Mouse (Mus musculus): Measurements from ENCODE around the gene Hist1h4f. TPM values are rescaled to one million over a fixed set of nuclear protein-coding genes. Genes with fewer than 3 reads are reported as not detected.

The Hist1h4f gene
- 6.2 and 12.0 TPM in 2 replicates for polyA plus RNA-seq (2012; rRNA removed; ENCODE audit: low replicate concordance)

GRCm38 (mm10) chr13:23551146-23551834 lies at the start of gene Hist1h4f:
Gene Hist1h4f, minus strand, starts transcription at chr13:23551648.

DNA sequence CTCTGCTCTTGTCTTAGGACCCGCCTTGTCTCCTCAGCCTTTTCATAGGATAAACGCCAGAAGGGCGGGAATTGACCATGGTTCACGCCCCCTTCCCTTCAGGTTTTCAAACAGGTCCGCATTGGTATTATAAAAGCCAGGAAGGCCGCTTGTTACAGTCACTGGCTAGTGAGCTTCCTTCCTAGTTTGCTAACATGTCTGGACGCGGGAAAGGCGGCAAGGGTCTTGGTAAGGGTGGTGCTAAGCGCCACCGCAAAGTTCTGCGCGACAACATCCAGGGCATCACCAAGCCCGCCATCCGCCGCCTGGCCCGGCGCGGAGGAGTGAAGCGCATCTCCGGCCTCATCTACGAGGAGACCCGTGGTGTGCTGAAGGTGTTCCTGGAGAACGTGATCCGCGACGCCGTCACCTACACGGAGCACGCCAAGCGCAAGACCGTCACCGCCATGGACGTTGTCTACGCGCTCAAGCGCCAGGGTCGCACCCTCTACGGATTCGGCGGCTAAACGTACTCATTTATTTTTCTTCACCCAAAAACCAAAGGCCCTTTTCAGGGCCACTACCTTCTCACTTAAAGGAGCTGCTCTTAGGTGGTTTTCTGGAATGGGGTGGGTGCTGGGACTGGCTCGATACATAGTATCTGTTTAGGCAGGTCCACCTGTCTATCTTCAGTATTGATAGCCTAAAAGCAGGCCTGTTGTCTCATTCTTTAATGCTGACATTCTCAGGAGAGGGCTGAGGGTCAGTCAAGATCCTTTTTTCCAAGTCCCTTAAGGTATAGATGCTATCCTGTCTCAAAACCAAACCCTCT lies 30.2 kb upstream of the Hist1h4f start, which contains the start of gene Hist1h4d:
Gene Hist1h4d, plus strand, starts transcription at position 191 of the 811 bp plus-strand sequence.

DNA sequence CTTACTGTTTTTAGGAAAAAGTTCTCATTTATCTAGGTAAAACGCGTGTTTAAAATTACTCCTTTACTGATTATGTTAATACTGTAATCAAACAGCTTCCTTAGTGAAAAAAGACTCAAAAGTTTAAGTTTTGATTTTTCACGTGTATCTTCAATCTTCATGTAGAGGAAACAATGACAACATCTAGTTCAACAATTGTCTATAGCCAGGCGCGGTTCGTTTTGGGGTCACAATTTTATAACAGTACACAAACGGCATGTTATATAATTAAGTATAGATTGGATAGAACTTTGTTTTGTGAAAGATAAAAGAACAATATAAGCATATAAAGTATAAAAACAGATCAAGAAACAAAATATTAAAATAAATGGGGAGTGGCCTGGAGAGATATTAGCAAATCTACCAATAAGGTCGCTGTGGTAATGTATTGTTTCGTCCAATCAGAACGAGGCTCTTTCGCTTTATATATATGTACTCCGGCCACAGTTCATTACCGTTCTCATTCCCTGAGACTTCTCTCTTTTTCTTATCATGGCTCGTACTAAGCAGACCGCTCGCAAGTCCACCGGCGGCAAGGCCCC lies 23.9 kb upstream of the Hist1h4f start, which contains the start of gene Hist1h3d:
Gene Hist1h3d, plus strand, starts transcription at position 493 of the 581 bp plus-strand sequence.

DNA sequence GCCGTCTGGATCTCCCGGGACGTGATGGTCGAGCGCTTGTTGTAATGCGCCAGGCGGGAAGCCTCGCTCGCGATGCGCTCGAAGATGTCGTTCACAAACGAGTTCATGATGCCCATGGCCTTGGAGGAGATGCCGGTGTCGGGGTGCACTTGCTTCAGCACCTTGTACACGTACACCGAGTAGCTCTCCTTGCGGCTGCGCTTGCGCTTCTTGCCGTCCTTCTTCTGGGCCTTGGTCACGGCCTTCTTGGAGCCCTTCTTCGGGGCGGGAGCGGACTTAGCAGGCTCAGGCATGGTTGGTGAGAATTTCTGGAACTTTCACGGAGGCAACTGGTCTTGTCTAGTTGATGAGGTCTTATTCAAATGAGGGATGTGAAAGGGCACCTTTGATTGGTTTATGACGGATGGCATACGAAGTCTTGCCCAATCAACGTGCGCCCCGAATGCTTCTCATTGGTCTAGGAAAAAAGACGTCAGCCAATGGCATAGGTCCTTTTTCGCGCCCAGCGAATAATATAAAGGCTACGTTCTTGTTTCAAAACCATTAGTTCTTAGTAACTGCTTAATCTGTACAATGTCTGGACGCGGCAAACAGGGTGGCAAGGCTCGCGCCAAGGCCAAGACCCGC lies 22.6 kb upstream of the Hist1h4f start, which contains the start of the genes Hist1h2bf and Hist1h2ad:
Gene Hist1h2bf, minus strand, starts transcription at position 299 of the 627 bp plus-strand sequence.
Gene Hist1h2ad, plus strand, starts transcription at position 484 of the 627 bp plus-strand sequence.

GRCm38 (mm10) chr13:23571022-23571503 lies 19.6 kb upstream of the Hist1h4f start, which contains the start of the genes Hist1h2ae and Hist1h2bg:
Gene Hist1h2ae, minus strand, starts transcription at chr13:23571220.
Gene Hist1h2bg, plus strand, starts transcription at chr13:23571396.

DNA sequence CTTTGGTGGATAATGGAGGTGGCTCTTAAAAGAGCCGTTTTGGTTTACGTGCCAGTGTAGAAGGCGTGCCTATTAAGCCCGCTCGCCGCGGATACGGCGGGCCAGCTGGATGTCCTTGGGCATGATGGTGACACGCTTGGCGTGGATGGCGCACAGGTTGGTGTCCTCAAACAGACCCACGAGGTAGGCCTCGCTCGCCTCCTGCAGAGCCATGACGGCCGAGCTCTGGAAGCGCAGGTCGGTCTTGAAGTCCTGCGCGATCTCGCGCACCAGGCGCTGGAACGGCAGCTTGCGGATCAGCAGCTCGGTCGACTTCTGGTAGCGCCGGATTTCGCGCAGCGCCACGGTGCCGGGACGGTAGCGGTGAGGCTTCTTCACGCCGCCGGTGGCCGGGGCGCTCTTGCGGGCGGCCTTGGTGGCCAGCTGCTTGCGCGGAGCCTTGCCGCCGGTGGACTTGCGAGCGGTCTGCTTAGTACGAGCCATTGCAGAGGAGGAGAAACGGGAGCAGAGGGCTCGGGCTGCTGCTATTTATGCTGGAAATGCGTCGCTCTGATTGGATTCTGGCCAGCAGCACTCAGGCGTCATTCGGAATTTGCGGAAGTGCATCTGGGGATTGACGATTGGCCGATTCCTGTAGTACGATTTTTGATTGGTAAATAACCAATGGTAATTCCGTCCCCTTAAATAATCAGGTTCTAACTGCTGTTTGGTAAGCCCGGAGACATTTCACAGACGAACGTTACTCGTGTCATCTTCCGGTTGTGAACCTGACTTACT lies 10.6 kb upstream of the Hist1h4f start, which contains the start of gene Hist1h3e:
Gene Hist1h3e, minus strand, starts transcription at position 487 of the 777 bp plus-strand sequence.

DNA sequence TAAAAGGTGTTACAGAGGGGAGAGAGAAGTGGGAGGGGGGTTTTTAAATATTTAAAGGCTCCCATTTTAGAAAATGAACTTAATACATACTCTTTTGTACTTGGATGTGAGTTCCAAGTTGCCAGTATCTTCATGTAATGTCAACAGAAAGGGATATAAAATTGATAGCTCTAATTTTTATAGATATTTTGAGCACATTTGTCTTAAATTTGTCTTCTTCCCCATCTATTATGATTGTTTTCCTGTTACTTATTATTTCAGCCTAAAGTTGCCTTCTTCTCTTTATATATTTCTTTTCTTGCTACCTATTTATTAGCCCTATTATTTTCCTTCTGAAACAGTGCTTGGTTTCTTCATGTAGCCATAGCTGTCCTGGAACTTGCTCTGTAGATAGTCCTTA lies 1.5 kb upstream of the Hist1h4f start, which contains the start of gene Hist1h1d:
Gene Hist1h1d, plus strand, starts transcription at position 301 of the 400 bp plus-strand sequence.

DNA sequence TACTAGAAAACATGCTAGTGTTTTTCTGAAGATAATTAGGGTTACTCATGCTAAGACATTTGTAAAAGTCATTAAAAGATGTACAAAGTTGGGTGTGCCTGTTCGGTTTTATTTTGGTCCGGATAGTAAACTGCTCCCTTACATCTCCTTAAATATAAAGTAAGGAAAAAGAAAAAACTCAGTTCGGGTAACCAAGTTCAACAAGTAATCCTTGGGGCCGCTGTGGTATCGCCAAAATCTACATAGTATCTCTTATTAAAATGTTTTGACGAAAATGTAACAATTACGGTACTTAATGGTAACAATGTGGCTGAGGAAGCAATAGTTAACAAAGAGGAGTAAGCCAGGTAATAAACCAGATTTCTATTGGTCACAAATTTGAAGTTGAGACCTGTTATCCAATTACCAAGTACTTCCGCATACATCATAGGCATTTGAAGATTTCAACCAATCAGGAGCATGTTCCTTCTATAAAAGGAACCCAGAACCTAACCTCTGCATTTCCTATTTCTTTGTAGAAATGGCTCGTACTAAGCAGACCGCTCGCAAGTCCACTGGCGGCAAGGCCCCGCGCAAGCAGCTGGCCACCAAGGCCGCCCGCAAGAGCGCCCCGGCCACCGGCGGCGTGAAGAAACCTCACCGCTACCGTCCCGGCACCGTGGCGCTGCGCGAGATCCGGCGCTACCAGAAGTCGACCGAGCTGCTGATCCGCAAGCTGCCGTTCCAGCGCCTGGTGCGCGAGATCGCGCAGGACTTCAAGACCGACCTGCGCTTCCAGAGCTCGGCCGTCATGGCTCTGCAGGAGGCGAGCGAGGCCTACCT lies 7.3 kb downstream of the Hist1h4f start, which contains the start of gene Hist1h3f:
Gene Hist1h3f, plus strand, starts transcription at position 88 of the 822 bp plus-strand sequence.

DNA sequence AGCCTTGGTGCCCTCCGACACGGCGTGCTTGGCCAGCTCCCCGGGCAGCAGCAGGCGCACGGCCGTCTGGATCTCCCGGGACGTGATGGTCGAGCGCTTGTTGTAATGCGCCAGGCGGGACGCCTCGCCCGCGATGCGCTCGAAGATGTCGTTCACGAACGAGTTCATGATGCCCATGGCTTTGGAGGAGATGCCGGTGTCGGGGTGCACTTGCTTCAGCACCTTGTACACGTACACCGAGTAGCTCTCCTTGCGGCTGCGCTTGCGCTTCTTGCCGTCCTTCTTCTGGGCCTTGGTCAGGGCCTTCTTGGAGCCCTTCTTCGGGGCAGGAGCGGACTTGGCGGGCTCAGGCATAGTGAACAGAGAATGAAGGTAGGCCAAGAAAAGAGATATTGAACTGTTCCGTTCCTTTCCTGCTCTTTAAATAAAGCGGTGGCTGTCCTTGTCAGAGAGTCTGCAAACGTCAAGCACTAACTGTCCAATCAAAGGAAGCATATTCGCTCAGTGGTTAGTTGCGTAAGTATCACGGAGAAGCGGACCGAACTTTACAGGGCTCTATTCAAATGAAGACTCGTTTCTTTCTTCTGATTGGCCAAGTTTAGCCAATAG lies 8.3 kb downstream of the Hist1h4f start, which contains the start of gene Hist1h2bh:
Gene Hist1h2bh, minus strand, starts transcription at position 394 of the 609 bp plus-strand sequence.

GRCm38 (mm10) chr13:23535137-23536075 lies 16.0 kb downstream of the Hist1h4f start, which contains the start of gene Hist1h3g:
Gene Hist1h3g, plus strand, starts transcription at chr13:23535422.

DNA sequence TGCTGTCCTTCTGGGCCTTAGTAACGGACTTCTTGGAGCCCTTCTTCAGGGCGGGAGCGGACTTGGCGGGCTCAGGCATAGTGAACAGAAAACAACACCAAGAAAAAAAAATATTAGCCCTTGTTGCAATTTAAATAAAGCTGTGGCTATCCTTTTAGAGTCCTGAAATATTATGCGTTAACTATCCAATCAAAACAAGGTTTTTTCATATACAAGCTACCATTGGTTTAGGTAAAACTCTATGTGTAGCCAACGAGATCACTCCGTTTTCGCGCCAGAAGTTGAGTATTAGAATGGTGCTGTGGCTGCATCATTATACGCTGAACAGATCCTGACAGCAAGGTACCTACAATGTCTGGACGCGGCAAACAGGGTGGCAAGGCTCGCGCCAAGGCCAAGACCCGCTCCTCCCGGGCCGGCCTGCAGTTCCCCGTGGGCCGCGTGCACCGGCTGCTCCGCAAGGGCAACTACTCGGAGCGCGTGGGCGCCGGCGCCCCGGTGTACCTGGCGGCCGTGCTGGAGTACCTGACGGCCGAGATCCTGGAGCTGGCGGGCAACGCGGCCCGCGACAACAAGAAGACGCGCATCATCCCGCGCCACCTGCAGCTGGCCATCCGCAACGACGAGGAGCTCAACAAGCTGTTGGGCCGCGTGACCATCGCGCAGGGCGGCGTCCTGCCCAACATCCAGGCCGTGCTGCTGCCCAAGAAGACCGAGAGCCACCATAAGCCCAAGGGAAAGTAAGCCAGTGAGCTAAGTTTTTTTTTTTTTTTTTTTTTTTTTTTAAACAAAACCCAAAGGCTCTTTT lies 17.7 kb downstream of the Hist1h4f start, which contains the start of gene Hist1h2af:
Gene Hist1h2af, plus strand, starts transcription at position 347 of the 808 bp plus-strand sequence.

DNA sequence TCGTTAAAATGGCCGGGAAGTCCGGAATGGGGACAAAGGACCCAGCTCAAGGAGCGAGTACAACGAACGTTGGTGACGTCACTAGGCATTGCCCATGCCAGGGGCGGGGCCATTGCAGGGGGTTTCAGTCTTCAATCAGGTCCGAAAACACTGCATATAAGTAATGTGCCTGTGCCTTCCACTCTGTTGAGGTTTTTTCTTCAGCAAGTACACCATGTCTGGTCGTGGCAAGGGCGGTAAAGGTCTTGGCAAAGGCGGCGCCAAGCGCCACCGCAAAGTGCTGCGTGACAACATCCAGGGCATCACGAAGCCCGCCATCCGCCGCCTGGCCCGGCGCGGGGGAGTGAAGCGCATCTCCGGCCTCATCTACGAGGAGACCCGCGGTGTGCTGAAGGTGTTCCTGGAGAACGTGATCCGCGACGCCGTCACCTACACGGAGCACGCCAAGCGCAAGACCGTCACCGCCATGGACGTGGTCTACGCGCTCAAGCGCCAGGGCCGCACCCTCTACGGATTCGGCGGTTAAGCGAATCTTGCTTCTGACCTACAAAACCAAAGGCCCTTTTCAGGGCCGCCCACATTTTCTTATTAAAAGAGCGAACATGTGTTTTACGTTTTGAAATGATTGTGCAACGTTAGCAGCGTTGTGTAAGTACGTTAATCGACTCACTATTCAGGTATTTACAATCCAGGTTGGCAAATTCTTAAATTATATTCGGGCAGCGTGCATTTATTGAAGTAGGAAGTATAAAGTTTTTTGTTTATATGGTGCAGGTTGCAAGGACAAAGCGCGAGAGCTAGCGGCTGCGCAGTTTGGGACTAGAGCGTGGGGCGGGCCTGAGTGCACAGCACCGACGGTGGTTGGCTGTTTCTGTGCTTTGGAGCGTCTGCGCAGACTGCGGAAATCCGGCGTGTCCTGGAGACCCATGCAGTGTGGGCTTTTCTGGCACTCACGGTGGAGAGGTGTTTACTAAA lies 20.3 kb downstream of the Hist1h4f start, which contains the start of gene Hist1h4h:
Gene Hist1h4h, plus strand, starts transcription at position 150 of the 975 bp plus-strand sequence.

